In genomic region chr4:13565921-13566493, GRCm38 (mm10) we compare ENCODE assay signal across 8 mouse cellular contexts.
DNase-seq lines count a peak whose midpoint lies in the region; ATAC-seq lines count a peak whose summit lies in the region.

No protein-coding gene starts in this region.

- H3K27me3 ChIP-seq in heart, embryonic 11.5 days (ENCODE audit: control insufficient read depth, insufficient read depth, low read length) = peaks cover 11% of the 10 kb centered on the region; the same call in 1 of the 2 replicates
- no peaks in the 10 kb centered on the region for H3K27me3 ChIP-seq in hindbrain, embryonic 12.5 days
- no peaks in the 10 kb centered on the region for H3K27me3 ChIP-seq in midbrain, embryonic 15.5 days (replicated peaks)

- no peaks in the 10 kb centered on the region for H3K4me1 ChIP-seq in heart, embryonic 11.5 days (ENCODE audit: control insufficient read depth, insufficient read depth, low read length)
- peaks cover 9% of the 10 kb centered on the region for H3K4me1 ChIP-seq in hindbrain, embryonic 12.5 days
- peaks cover 10% of the 10 kb centered on the region for H3K4me1 ChIP-seq in midbrain, embryonic 15.5 days

- peak overlapping the region; percentile 33 for H3K4me3 ChIP-seq in heart, embryonic 11.5 days (ENCODE audit: low read depth, low read length)
- peak overlapping the region; percentile 23 for H3K4me3 ChIP-seq in hindbrain, embryonic 12.5 days
- peak overlapping the region; percentile 29 for H3K4me3 ChIP-seq in midbrain, embryonic 15.5 days

- no peak for DNase-seq in heart, adult 18-20 months
- peak; percentile 63 for DNase-seq in WW6 (ENCODE audit: low read depth, low spot score)
- DNase-seq in gastrocnemius, postnatal 10 days = no peak
- DNase-seq in c-Kit-positive CD71-positive TER-119-positive erythroid progenitor cells, embryonic 14.5 days (ENCODE audit: low spot score) = no peak
- no peak for DNase-seq in adrenal gland, adult 18-20 months (ENCODE audit: low spot score in 2 of 2)

- no peak overlapping the region for H3K9ac ChIP-seq in heart, embryonic 11.5 days (ENCODE audit: low read depth, low read length)
- H3K9ac ChIP-seq in hindbrain, embryonic 12.5 days = peak overlapping the region; percentile 27; the same call in 1 of the 2 replicates
- peak overlapping the region; percentile 32; the same call in 1 of the 2 replicates for H3K9ac ChIP-seq in midbrain, embryonic 15.5 days

- H3K36me3 ChIP-seq in heart, embryonic 11.5 days (ENCODE audit: control insufficient read depth, insufficient read depth, low read length) = no peaks in the 10 kb centered on the region
- no peaks in the 10 kb centered on the region for H3K36me3 ChIP-seq in hindbrain, embryonic 12.5 days
- H3K36me3 ChIP-seq in midbrain, embryonic 15.5 days (replicated peaks) = no peaks in the 10 kb centered on the region

- 5% methylated on average over 14 of the region's 14 CpGs for WGBS in heart, embryonic 11.5 days (ENCODE audit: insufficient replicate concordance)
- WGBS in hindbrain, embryonic 12.5 days = 3% methylated on average over 14 of the region's 14 CpGs
- 2% methylated on average over 14 of the region's 14 CpGs for WGBS in midbrain, embryonic 15.5 days

- H3K9me3 ChIP-seq in heart, embryonic 11.5 days (replicated peaks; ENCODE audit: control insufficient read depth, low read length) = no peaks in the 10 kb centered on the region
- H3K9me3 ChIP-seq in hindbrain, embryonic 12.5 days (replicated peaks) = no peaks in the 10 kb centered on the region
- no peaks in the 10 kb centered on the region for H3K9me3 ChIP-seq in midbrain, embryonic 15.5 days

- no peak overlapping the region for H3K27ac ChIP-seq in heart, embryonic 11.5 days (ENCODE audit: low read depth, low read length)
- no peak overlapping the region for H3K27ac ChIP-seq in hindbrain, embryonic 12.5 days
- peak overlapping the region; percentile 75 for H3K27ac ChIP-seq in midbrain, embryonic 15.5 days

- ATAC-seq in heart, embryonic 11.5 days (replicated peaks; ENCODE audit: insufficient number of reproducible peaks, low FRiP score, low TSS enrichment) = no peak
- peak; percentile 29 for ATAC-seq in hindbrain, embryonic 12.5 days (ENCODE audit: low FRiP score)
- peak; percentile 91 for ATAC-seq in midbrain, embryonic 15.5 days (replicated peaks)

- H3K4me2 ChIP-seq in heart, embryonic 11.5 days = peak overlapping the region; percentile 56
- H3K4me2 ChIP-seq in hindbrain, embryonic 12.5 days (replicated peaks) = peak overlapping the region; percentile 54
- H3K4me2 ChIP-seq in midbrain, embryonic 15.5 days = peak overlapping the region; percentile 47
